Mouse (Mus musculus) kidney, postnatal 14 days (tissue): ENCODE measurements at regions not wholly inside any gene's neighbourhood (a gene's known extent, or its start where the extent isn't known, plus 50 kb on each side); places are given as distances from the start of the nearest gene placed in this dataset.
"Not testable (repeated sequence)": the region's sequence is repeated elsewhere in the genome, so short reads cannot be mapped to it uniquely, and the experiment has no call there.

ENCODE experiments used
- DNase-seq: peaks from one replicate; pipeline ENCODE4 v3.0.0; 2022; ENCODE audit warnings: mixed read lengths

DNA sequence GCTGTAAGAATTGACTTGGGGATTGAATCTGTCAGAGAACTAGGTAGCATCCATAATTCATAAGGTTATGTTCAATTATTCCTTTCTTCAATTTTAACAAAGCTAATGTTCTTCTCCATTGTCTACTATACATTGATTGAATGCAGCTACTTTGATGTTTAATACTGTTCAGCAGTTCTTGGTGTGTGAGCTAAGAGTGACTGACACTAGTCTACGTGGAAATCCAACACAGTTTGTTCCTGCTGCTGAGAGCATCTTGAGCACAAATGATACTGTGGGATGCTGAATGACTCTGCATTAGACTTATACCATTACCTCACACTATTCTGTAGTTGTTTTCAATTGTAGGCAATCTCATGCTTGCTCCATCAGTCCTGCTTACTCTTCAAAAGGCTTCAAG lies 249.4 kb upstream of the Akr1e1 start:
- DNase-seq, result no peak

DNA sequence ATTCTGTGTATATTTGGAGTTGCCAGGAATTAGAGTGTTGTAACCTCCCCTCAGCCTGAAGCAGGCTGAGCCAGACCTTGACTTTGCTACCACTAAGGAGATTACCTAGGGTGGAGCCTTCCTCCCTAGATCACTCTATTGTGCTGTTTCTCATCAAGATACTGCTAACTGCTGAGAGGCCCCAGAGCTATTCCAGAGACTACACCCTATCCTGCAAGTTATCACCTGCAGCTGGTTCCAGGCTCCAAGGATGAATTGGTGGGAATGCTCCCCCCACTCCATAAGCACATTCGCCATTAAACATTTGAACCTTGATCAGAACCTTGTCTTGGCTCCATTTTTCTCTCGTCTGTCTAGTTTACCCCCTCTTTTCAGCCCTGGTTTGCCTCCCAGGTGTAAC lies 230.5 kb upstream of the Akr1e1 start:
- DNase-seq, result not testable (repeated sequence)

DNA sequence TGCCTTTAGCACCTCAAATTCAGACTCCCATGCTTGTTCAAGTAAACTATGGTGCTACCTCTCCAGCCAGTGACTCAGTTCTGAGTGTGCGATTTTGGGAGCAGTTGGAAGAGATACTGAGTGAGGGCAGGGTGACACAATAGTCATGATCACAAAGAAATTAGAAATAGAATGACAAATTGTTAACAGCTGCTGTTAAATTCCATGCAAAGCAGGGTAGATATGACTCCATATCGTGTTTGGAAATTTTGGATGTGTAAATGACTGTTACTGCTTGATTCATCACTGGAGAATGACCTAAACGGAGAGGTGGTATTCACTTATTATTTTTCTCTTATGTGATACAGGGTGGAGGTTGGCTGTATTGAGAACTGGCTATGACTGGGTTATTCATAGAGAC lies 217.8 kb upstream of the Akr1e1 start:
- DNase-seq, result no peak

DNA sequence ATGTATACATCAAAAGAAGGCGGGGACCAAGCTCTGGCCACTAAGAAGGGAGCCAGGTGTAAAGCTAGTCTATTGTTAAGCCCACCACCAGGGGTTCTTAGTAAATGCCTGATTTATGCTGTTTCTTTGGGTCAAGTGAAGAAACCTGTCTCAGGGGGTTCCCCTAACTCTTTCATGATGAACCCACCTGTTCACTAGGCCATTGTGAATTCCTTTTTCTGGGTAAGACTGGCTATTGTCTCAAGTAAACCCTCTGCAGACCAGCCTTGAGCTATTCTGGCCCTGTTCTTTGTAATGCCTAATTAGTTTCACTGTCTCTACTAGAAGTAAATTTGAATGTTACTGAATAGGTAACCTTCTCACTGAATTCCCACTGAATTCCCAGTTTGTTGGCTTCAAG lies 216.8 kb upstream of the Akr1e1 start:
- DNase-seq, result not testable (repeated sequence)

DNA sequence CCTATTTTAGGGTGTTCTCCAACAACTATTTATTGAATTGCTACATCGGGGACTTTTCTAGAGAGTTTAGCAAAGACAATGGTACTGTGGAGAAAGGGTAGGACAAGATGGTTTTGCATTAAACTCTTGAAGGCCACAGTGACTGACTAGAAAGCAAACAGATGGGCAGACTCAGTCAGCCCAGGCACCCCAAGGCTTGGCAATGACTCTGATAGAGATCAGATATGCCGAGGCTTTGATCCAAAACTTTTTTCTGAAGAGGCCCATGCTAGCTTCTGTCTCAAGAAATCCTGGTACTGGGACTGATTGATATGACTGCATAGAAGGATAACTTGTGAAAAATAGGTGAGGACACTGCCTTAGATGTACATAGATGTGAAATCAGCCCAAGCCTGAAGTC lies 197.9 kb upstream of the Akr1e1 start:
- DNase-seq, result no peak

DNA sequence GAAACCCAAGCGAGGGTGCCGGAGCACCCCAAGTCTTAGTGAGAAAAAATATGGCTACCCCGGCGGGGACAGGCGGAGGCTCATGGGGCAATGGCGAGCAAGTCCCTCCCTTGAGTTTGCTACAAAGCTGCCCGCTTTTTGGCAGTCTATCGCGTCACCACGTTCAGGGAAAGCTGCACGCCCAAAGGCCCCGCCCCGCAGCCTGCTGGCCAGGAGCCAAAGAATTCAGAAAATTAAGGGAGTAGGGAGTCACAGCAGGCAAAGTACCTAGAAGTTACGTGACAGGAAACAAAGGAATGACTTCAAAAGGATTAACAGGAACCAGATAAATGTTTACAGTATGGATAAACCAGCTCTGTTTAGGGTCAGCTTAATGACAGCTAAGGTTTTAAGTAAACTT lies 191.7 kb upstream of the Akr1e1 start:
- no peak for DNase-seq

DNA sequence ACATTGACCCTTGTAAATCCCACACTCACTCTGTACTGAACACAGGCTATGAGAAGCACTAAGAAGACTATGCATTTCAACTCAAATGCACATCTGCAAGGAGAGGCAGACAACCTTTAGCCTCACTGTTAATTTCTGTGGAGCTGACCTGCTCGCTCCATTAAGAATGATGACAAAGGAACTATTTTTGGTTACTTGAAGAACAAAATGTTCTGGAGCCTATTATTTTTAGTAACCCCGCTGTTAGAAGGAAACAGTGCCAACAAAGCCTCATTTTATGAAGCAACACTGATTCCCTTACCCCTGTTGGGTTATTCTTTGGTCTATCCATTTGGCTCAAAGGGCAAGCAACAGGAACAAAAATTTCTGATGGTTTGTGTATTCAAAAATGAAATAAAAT lies 182.2 kb upstream of the Akr1e1 start:
- no peak for DNase-seq

DNA sequence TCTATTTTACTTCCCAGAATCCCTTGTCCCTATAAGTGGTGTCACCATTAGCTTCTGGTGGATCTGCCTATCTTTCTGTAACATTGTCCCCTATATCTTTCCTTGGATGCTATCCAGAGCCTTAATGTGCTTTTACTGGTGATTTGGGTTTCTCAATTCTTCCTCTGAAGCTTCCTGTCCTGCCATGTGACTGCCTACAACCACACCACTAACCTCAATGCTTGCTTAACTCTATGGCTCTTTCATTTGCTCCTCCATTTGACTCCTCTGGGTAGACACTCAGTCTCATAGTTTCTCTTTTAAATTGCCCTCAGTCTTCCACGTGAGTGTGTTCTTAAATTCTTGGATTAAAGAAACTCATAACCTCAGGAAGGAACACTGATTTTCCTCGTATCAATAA lies 181.4 kb upstream of the Akr1e1 start:
- no peak for DNase-seq

DNA sequence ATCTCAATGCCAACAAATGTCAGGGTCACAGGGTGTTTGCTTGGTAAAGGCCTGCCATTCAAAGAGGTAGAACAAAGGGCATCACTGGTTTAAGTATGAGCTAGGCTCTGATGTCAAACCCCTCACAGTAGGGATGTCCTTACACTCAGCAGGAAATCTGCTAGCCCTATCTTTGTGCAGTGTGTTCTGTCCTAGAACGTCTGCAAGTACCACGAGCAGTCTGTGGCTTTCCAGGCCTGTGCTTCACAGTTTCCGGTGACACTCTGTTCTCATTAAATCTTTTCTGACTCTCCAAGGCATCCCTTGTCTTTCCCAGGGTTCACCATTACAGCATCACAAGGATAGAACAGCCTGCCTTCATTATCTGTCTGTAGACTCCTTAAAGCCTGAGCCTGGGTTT lies 174.3 kb upstream of the Akr1e1 start:
- no peak for DNase-seq

DNA sequence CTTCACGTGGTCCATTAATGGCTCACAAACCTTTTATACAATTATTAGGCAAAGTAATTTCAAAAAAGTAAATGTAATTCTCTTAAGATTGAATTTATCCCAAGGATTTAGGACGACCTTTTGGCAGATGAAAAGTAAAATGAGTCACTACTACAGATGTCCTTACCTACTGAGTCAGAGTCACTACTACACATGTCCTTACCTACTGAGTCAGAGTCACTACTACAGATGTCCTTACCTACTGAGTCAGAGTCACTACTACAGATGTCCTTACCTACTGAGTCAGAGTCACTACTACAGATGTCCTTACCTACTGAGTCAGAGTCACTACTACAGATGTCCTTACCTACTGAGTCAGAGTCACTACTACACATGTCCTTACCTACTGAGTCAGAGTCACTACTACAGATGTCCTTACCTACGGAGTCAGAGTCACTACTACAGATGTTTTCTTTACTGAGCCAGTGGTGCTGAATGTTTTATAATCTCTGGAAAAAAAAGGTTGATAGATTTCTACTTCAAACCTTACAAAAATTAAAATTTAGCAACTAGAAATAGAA lies 169.4 kb upstream of the Akr1e1 start:
- not testable (repeated sequence) for DNase-seq

DNA sequence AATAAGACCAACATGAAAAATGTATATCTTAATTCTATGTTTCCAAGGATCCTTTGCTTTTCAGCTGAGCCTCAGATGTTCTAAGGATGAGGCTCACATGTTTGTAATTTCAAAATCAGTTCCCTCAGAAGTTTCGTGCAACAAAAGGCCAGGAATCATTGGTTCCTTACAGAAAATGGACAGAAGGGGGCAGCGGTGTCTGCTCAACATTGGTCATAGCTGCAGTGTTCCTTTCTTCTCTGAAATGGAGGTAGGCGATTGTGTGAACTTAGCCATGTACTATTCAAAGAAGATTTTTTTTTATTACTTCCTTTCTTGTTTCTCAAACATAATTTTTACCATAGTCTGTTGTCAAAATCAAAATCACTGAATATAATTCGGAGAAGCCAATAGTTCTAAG lies 167.9 kb upstream of the Akr1e1 start:
- peak; percentile 54 for DNase-seq

DNA sequence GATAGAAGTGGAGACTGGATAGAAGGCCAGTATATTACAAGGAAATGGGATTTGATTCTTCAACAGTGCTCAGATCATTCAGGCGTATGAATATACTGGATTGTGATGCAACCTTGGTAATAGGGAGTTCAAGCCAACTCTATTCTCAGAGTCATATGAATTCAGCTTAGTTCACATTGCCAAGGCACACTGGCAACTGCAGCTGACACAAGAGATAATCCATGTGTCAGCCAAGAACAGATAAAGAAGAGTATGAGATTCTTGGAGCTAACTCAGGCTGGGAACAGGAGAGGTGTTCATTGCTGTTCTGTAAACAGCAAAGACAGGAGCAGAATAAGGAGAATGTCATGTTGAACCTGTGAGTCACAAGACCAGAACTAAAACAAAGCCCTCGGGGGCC lies 163.3 kb upstream of the Akr1e1 start:
- DNase-seq, result no peak

DNA sequence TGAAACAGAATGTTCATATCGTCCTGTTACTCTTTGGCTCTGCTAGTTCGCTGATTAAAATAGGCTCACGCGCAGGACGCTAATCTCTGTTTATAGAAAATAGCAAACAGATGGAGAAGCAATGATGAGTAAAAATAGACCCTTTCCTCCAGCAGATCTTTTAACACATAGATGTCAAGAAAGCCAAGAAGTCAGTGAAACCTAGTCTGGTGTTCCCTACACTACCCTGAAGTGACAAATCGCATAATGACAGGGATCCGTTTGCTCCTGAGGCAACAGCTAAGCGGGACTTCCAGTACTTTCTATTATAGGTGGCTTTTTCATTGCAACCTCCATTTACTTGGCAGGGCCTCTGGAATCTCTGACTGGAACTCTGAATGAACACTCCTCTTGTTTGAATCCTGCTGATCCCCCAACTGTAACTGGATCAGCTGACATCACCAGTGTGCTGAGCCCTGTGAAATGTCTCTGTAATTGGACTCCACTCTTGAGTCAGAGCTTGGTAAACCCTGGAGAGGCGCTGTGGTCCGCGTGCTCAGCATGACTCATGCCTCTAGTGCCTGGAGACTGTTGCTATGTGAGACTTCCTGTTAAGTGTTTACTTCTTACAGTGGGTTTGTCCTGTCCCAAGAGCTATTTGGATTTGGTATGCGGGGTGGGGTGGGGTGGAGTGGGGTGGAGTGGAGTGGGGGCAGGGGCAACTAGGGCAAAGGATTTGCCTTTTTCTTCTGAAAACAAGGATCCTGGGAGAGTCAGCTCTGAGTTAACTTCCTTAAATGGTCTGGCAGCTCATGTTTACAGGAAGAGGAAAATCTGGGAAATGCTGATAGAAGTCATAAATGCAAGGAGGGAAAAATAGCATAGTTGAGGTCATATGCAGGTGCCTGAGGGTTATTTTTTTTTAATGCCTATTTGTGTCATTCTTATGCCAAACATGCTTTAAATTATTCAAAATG lies 162.4 kb upstream of the Akr1e1 start:
- DNase-seq, result peak; percentile 81

DNA sequence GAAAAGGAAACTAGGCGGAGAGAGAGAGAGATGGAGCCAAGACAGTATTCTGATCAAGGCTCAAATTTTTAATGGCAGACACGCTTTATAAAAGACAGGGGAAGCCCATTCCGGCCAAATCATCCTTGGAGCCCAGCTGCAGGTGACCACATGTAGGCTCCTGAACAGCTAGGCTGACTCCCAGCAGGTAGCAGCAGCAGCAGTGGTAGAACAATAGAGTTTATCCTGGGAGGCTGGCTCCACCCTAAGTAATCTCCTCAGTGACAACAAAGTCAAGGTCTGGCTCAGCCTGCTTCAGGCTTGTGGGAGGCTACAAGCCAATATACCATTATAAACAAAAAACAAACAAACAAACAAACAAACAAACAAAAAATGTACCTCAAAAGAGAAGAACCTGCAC lies 151.0 kb upstream of the Akr1e1 start:
- no peak for DNase-seq

DNA sequence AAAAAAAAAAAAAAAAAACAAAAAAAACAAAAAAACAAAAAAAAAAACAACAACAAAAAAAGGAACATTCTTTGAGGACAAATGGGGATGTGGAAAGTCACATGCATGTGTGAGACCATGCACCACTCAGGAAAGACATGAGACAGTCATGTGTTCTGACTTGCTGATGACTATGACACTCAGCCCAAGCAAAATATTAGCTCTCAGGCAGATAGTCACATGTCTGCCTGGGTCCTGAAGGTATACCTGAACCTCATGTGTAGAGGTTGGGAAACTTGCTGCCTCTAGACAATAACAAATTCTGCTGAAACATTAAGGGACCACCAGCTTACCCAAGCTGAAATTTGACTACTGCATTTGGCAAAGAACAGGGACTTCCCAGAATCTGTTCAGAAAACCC lies 147.6 kb upstream of the Akr1e1 start:
- no peak for DNase-seq

DNA sequence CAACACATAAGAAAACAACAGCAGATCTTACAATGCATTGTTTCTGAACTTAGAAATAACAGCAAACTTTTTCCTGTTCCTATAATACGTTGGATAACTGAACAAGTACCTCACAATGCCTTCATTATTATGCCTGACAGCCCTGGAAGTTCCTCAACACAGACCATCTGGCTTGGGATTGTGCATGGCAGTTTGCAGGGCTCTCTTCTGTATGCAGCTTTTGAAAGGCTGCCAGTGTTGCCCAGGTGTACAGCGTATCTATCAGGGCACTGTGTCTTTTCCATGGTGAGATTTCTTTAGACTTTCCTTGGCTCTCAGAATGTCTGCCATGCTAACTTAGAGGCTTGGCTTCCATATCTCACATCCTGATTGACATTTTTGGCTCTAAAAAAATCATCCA lies 134.0 kb upstream of the Akr1e1 start:
- DNase-seq, result no peak

DNA sequence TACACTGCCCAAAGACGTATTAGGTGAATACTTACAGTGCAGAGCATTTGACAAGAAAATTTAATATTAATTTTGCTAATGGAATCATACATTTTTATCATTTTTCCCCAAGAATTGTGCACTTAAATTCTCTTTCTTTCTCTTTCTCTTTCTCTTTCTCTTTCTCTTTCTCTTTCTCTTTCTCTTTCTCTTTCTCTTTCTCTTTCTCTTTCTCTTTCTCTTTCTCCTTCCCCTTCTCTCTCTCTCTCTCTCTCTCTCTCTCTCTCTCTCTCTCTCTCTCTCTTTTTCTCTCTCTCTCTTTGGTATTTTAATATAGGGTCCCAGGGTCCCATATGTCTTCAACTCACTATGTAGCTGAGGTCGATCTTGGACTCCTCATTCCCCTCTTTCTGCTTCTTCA lies 107.3 kb upstream of the Akr1e1 start:
- not testable (repeated sequence) for DNase-seq

DNA sequence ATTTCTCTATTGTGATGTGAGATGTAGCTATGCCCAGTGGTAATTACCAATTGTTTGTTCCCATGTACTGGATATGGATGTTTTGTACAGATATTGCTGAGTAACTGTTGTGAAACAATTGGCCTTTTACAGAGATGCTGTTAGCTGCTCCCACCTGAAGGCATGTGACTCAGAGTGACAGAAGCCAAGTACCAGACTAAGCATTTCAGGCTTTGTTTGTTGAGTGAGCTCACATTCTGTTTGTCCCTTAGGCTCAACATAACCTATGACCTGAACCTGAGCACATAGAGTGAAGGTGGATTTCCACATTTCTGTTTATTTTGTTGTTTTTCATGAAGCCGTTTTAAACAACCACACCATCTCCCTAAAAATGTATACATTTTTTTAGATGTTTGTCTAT lies 105.8 kb upstream of the Akr1e1 start:
- DNase-seq, result no peak

DNA sequence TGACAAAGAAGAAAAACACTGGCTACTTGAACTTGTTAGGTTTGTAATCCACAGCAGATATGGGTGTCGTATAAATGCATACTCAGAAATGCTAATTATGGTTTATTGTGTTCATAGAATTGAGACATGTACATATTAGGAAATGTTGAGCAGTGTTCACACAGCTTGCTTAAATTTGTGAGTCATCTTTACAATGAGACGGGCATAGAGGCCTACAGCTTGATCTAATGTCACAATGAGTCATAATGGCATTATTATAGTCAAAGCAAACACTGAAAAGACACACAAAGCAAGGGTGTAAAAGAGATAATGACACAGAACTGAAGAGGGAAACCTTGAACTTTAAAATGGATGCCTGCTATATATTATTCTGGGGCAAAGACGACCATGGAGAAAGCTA lies 103.7 kb upstream of the Akr1e1 start:
- no peak for DNase-seq

DNA sequence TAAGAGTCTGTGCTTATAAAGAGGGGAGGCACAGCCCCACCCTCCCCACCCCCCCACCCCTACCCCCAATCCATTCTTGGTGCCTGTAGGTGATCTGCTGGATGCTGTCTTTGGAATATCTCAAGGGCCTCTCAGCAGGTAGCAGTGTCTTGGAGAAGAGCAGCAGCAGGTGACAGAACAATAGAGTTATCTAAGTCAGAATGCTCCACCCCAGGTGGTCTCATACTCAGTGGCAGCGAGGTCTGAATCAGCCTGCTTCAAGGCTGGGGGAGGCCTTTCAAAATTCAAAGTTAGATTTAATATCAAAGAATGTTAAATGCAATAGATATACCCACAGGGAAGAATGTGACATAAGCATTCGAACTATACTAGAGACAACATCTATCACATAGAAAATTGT lies 90.6 kb upstream of the Akr1e1 start:
- not testable (repeated sequence) for DNase-seq

DNA sequence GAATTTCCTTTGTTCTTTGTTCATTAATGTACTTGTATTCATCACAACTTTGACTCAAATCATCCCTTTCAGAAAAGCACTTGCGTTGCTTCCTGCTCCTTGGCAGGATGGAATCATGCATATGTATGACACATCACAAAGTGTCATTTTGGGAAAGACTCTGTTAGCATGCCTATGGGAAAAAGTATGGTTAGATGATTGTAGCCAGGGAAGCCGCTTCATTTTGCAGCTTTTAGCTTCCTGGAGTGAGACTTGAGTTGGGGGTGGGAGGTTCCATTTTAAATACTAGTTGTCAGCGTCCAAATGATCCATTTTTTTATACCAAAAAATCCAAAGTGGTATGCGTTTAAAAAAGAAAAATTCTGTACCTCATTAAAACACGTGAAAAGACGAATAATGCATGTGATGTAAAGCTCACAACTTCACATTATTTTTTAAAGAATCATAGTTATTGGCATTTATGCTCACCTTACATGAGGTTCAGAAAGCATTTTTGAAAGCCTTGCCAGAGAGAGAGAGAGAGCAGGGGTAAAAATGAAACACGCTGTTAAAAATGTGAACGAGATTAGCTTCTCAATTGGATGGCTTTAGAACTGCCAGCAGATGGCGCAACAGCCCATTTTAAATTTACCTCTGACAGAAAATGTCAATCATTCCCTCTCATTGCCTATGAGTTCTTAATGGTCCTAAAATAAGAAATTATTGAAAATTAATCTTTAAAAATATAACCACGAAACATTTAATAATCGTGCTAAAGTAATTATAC lies 57.6 kb upstream of the Akr1e1 start:
- peak; percentile 45 for DNase-seq

DNA sequence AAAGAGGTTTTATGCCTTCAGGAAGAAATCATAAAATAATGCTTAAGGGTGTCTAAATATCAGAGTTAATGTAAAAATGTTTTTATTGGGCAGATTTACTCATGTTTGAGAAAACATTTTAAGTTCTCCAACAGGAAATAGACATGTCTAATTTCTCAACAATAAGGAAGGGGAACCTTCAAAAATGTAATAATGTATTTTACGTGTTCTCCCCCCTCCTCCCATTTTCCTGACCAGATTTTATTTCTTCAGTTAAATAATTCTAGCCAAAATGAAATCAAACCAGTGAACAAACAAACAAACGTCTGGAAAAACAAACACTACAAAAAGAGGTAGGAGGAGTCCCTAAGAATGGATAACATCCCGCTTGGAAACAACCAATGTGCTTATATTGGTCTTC lies 54.4 kb upstream of the Akr1e1 start:
- DNase-seq, result no peak

DNA sequence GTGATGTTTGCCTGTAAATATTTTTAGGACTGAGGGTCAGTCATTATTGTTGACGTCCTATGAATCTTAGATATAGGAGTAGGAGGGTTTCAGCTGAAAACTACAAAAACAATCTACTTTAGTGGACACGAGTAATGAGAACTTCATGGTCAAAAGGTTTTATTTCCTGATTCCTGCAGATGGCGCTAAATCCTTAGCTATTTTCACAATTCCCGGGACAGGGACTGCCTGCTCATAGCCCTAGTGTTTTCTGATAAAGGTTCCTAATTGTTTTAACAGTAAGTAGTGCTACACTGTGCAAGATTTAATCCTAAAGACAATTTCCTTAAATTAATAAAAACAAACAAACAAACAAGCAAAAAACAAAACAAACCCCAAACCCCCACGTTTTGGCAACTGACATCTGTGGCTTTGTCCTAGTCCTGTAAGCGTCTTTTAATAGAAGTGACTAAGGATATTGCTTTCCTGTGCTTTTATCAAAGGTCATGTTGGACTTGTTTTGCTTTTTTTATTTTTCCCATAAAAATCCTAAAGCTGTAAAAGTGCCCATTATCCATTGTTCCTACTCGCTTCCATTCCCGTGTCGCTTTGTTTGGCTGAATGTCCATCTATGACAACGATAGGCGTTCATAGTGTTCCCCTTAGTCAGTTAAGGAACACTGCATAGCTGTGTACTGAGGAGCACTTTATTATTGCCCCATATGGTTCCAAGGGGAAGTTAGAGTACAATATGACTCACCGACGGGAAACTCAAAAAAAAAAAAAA lies 53.5 kb upstream of the Akr1e1 start:
- peak; percentile 73 for DNase-seq
